Mouse (Mus musculus) cerebellum, adult 2 months (tissue): ENCODE measurements around the gene Cnot1.

Experiments used
- CTCF ChIP-seq: fragments of 200-500 bp; IDR thresholded peaks from 2 replicates; pipeline ENCODE4 v1.5.1; 2011; ENCODE audit warnings: low read depth, mild to moderate bottlenecking, control low read depth, low read length, moderate library complexity, borderline replicate concordance; ENCODE audit not compliant: insufficient read depth
- POLR2A ChIP-seq: fragments of 200-500 bp; IDR thresholded peaks from 2 replicates; pipeline ENCODE4 v1.6.1; 2011; ENCODE audit warnings: low read length, control low read depth, borderline replicate concordance; ENCODE audit not compliant: insufficient read depth

GRCm38 (mm10) chr8:95802231-95802630 lies 5.0 kb downstream of the Cnot1 start:
- TF ChIP-seq CTCF (no peak), POLR2A (no peak)
